In the genomic region with DNA sequence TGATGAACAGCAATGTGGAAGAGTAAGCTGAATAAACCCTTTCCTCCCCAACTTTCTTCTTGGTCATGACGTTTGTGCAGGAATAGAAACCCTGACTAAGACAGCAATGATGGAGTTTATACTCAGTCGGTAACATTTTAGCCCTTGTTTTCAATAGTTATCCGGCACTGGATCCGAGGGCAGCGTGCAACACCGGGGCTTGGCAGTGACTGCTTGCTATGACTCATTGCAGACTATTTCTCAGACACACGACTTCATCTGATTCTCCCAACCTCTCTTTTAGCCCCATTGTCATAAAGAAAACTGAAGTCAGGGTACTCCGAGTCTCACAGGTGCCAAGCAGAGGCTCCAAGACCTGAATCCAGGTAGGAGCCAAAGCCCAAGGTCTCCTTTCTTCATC, we compare ENCODE assay signal across 21 mouse cellular contexts. TPM values are rescaled to one million over a fixed set of nuclear protein-coding genes. Genes with fewer than 3 reads are reported as not detected.
"Had no signal": no experiment of that assay in that cellular context is flagged by ENCODE, and none has a peak within 500 bp of the region (broad histone marks: within the 10 kb centered on the region; RNA-seq: fewer than 3 reads in every experiment).

No protein-coding gene starts in this region.

- DNase-seq: retina, postnatal 1 day; right cerebral cortex, adult 18-20 months; right cerebral cortex, postnatal 25 days; right cerebral cortex, postnatal 4 days; spleen, adult 18-20 months; thymus, adult 18-20 months; thymus, adult 2 months; thymus, postnatal 14 days; thymus, postnatal 25 days; thymus, postnatal 36 days; thymus, postnatal 4 days had no signal

- H3K4me2 ChIP-seq: neural tube, embryonic 13.5 days; neural tube, embryonic 15.5 days; stomach, embryonic 15.5 days had no signal

- H3K27ac ChIP-seq: neural tube, embryonic 13.5 days; neural tube, embryonic 15.5 days; stomach, embryonic 15.5 days; stomach, postnatal 0 days had no signal

- H3K9ac ChIP-seq: neural tube, embryonic 13.5 days; neural tube, embryonic 15.5 days; stomach, embryonic 15.5 days had no signal

- H3K4me1 ChIP-seq: neural tube, embryonic 13.5 days; stomach, embryonic 15.5 days had no signal

- H3K9me3 ChIP-seq: neural tube, embryonic 13.5 days; neural tube, embryonic 15.5 days; stomach, embryonic 15.5 days had no signal

- H3K27me3 ChIP-seq: neural tube, embryonic 15.5 days; stomach, embryonic 15.5 days had no signal

- H3K36me3 ChIP-seq: neural tube, embryonic 13.5 days; neural tube, embryonic 15.5 days; stomach, embryonic 15.5 days had no signal

- H3K4me3 ChIP-seq: neural tube, embryonic 13.5 days; neural tube, embryonic 15.5 days; stomach, embryonic 15.5 days had no signal

RNA-seq across cellular contexts. Expression of a gene that starts 37.8 kb away (rescaled TPM):
- total RNA-seq: neutrophil, adult 5-6 weeks had no signal
- polyA plus RNA-seq: neural tube, embryonic 14.5 days had no signal

RNA-seq across cellular contexts. Expression of a gene that starts 50.0 kb away (rescaled TPM):
- total RNA-seq: neutrophil, adult 5-6 weeks had no signal
- polyA plus RNA-seq: neural tube, embryonic 13.5 days; neural tube, embryonic 14.5 days; neural tube, embryonic 15.5 days; stomach, embryonic 14.5 days; stomach, embryonic 16.5 days; stomach, postnatal 0 days; testis, adult 2 months; thymus, postnatal 0 days had no signal
